Mouse (Mus musculus) left cerebral cortex, postnatal 10 days (tissue): ENCODE measurements around the gene Mrgprd. TPM values are rescaled to one million over a fixed set of nuclear protein-coding genes. Genes with fewer than 3 reads are reported as not detected.
A peak's percentile ranks its signal among the peaks of the same experiment; 100 is the strongest.

Experiments
- DNase-seq, 2 experiments: peaks; one replicate each; pipeline ENCODE4 v3.0.0; 2021 to 2022; ENCODE audit warnings: low spot score in 2 of 2, mixed read lengths in 1 of 2; ENCODE audit errors: extremely low spot score in 1 of 2
- intact Hi-C: fragments of 180-260 bp; cut with DNase I; formaldehyde crosslinking; loops from one replicate; pipeline ENCODE4 v1.15.1; 2025
- total RNA-seq, 2 experiments: library from RNA; stranded (reverse); gene quantifications; 2 replicates each; pipeline ENCODE4 v1.2.3; 2021

The Mrgprd gene
- total RNA-seq, 2 experiments from 2014 or later, result not detected

DNA sequence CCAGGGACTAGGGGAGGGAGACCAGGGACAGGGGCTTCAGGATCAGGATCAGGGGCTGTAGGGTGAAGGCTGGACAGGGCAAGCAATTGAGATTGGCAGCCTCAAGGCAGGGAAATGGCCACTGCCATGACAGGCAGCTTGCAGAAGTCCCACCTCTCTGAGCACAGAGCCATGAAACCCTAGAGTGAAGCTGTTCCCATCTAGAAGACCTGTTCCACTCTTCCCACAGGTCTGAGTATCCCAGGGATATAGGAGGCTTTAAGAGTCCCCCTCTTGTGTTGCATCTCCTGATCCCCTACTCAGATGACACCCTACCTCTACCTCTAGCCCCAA, 13.7 kb upstream of the Mrgprd start:
- DNase-seq, result no peak
- intact Hi-C loops, result no loop called here

DNA sequence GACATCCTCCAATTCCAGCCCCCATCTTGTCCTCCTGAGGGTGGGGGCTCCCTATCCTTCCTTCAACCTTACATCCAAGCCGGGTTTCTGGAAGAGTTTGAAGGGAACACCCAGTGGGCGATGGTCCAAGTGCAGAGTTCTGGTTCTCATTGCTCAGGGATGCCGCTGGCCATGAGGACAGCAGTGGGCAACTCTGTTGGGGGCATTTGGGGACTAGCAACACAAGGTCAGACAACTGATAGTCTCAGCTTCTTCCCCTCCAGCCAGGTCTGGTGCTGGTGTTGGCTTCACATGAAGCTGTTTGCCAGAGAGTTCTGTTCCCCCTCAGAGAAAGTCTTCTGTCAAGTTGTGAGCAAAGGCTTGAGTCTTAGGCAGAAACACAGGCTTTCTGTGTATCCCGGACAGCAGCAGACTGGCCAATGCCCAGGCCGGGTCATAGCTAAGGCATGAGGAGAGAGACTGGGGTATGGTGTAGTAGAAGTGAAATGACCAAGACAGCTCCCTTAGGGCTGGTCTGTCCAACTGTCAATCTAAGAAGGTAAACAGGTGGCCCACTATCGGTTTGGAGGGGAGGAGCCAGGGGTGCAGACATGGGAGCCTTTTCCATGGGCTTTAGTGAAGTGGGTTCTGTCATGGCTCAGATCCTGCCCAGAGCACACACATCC, 13.2 kb upstream of the Mrgprd start:
- intact Hi-C loops, result no loop called here
- peak in 1 of 2 experiments; percentile 47 for DNase-seq

DNA sequence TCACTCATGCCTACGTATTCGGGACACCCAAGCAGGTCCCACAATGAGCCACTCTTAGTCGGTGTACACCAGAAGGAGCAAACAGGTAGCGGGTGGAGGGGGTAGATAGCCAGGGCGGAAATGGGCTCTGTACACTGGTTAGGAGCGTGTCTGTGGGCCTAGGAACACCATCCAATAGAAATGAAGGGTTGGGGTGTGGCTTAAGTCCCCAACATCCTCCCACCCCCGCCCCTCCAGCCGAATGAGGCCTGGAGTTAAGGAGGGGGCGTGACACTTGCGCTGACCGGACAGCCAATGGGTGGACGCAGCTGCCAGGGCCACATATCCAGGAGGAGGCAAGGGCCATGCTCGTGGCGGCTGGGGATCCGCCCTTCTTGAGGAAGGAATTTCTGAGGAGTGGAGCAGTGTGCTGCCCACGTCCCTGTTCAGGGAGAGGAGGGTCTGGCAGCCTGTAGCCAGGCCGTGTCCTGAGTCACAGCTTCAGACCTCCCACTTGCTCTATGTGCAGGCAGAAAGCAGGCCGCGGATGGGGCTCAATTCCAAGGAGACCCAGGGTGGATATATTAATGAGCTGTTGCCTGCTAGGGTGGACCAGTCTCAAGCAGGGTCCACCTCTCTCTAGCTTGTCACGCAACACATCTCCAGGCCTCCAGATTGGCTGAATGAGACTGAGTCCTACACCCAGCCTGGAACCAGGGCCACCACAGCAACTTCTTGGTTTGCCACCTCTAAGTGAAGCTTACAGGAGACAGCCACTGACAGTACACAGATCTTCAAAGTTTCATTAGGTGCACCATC, 11.9 kb upstream of the Mrgprd start:
- intact Hi-C loops, result no loop called here
- DNase-seq, result peak in 1 of 2 experiments; percentile 79

DNA sequence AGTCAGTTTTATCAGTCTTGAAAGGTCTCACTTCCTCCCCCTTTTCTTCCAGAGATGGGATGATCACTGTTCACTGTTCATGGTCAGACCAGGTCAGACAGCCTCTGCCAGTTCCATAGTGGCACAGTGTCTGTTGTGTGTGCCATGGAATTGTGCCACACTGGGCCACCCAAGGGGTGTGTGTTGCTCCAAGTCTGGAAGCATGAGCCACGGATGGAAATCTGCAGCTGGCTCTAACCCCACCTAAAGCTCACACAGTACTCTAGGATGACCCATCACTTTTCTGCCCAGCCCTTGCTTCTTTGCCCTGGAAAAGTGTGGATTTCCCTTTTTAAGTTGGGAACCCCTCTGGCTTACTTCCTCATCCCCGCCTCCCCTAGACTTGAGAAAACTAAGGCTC, 10.5 kb upstream of the Mrgprd start:
- intact Hi-C loops, result no loop called here
- no peak for DNase-seq

DNA sequence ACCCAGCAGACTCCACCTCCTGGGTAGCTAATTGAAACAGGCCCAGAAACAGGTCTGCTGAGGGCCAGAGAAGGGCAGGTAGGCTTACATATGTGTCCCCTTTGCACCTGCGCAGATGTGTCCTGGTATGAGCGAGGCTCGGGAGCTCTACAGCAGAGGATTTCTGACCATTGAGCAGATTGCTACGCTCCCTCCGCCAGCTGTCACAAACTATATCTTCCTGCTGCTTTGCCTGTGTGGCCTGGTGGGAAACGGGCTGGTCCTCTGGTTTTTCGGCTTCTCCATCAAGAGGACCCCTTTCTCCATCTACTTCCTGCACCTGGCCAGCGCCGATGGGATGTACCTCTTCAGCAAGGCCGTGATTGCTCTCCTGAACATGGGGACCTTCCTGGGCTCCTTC, 7.0 kb upstream of the Mrgprd start:
- intact Hi-C loops, result no loop called here
- no peak for DNase-seq

DNA sequence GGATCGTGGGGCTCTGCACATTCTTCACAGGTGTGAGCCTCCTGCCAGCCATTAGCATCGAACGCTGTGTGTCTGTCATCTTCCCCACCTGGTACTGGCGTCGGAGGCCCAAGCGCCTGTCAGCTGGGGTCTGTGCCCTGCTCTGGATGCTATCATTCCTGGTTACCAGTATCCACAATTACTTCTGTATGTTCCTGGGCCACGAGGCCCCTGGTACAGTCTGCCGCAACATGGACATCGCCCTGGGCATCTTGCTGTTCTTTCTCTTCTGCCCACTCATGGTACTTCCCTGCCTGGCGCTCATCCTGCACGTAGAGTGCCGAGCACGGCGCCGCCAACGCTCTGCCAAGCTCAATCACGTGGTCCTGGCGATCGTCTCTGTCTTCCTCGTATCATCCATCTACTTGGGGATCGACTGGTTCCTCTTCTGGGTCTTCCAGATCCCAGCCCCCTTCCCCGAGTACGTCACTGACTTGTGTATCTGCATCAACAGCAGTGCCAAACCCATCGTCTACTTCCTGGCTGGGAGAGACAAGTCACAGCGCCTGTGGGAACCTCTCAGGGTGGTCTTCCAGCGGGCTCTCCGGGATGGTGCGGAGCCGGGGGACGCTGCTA, 6.5 kb upstream of the Mrgprd start:
- intact Hi-C loops, result no loop called here
- DNase-seq, result peak in 1 of 2 experiments; percentile 38

DNA sequence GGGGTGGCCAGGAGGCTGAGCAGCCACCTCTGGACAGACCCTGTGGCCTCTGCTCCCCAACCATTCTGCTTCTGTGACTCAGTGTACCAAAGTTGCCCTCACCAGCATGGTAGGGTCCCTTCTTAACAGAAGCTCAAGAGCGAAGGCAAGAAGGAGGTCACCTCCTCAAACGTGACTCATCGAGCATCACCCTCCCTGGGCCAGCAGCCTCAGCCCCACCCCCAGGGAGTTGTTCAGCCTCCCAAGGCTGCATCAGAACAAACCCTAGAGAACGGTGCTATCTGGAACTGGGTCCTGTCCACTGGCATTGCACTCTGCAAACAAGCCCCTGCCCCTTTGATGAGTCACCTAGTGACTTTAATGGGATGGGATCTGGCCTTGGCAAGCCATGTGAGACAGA, 5.8 kb upstream of the Mrgprd start:
- intact Hi-C loops, result no loop called here
- no peak for DNase-seq

DNA sequence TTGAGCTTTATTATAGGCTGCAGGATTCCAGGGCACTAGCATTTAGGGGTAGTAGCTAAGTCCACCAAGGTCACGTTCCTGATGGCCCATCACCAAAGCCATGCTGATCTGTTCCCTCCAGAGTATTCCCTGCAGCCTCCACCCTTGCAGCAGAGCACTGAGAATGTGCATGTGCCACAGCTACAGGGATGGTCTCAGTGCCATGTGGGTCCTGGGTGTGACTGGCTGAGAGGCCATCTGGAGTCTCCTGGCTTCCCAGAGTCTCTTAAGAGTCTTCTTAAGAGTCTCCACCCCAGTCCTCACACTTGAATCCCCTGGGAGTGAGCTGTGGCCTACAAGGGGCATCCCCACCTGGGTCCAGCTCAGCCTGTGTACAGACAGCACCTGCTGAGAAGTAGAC, 4.8 kb upstream of the Mrgprd start:
- no peak for DNase-seq
- intact Hi-C loops, result no loop called here

DNA sequence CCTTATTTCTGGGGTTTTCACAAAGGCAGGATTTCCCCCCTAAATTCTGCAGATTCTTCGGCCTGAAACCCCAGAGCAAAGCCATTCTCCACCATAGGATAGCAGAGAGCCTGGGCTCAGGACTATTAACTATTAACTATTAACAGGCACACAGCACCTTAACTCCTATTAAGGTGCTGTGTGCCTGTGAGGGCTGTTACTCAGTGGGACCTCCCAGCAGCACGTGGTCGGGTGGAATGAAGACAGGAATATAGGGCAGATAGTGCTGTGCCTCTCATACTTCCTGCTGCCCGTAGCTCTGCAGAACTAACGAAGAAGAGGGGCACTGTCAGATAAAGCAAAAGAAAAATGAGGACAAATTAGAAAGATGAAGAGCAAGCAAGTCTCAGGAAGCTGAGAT, 4.1 kb upstream of the Mrgprd start:
- intact Hi-C loops, result no loop called here

DNA sequence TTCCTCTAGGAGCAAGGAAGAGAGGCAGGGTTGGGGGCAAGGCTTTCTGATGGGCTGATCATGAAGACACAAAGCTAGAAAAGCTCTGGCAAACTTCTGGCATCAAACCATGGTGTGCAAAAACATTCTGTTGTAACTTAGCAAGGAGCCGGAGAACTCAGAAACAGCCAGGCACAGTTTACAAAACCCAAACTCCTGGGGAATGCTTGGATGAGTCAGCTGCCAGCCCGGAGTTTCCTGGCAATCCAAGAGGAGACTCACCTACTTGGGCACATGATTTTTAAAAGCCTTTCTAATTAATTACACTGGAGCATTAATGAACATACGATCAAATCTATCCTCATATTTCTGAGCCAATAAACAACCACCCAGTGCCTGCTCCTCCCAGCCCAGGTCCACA, 2.5 kb upstream of the Mrgprd start:
- intact Hi-C loops, result no loop called here

More for the DNA sequence above, 4.1 kb upstream of the Mrgprd start:
- no peak for DNase-seq

DNA sequence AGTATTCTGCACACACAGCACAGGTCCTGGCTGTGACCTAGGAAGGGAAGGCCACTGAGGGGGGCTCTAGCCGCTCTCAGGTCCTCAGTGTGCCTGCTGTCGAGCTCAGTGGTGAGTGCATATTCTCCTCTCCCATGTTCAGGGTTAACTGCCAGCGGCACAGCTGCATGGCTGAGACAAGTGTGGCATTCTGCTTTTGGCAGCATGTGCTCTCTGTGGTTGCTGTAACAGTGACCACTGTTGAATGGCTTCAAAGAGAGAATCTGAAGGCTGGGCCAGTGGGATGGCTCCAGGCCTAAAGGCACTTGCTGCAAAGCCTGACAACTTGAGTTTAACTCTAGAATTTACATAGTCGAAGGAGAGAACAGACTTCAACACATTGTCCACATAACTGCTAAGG, 2.9 kb downstream of the Mrgprd start:
- intact Hi-C loops, result no loop called here
- peak in 1 of 2 experiments; percentile 31 for DNase-seq

More for the DNA sequence above, 2.5 kb upstream of the Mrgprd start:
- no peak for DNase-seq

DNA sequence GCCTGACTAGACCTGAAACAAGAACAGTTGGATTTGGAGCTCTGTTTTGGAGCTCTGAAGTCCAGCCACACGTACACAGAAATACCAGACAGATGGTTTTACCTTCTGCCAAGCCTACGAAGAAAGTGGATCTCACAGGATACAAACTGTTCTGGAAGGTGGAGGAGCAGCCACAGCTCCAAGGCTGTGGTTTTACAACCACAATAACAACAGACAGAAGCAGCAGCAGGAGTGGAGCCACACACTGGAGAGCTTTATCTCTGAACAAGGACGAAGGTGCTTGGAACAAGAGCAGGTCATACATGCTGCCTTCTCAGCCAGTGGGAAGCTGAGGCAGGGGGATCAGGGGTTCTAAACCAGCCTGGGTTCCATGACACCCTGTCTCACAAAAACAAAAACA, 4.8 kb downstream of the Mrgprd start:
- DNase-seq, result no peak
- intact Hi-C loops, result no loop called here

DNA sequence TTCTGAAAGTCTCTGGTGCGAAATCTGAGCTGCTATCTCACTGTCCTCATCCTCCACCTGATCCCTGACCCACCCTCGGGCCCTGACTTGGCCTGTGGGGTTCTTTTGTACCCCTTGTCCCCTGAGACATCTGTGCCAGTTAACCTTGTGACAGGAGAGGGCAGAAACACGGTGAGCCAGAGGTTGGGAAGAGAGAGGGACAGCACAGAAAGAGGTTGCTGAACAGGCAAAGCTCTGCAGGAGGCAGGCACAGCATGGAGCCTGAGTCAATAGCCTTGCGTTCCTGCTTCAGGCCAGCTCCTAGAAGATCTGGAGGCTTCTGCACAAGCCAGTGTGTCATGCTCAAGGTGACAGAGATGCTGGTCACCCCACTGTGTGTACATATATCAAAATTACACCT, 9.0 kb downstream of the Mrgprd start:
- intact Hi-C loops, result no loop called here
- no peak for DNase-seq

DNA sequence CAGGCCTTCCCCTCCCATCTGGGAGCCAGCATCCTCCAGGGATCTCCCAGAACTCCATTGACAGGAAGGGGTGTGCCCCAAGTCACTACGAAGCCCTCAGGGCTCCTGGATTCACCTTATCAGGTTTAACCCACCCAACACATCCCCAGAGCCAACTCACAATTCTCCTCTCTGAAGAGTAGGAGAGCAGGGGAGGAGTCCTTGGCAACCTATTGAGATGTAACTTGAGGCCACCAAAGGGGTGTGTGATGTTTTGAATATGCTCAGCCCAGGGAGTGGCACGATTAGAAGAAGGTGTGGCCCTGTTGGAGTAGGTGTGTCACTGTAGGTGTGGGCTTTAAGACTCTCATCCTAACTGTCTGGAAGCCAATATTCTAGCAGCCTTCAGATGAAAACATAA, 11.1 kb downstream of the Mrgprd start:
- intact Hi-C loops, result no loop called here
- no peak for DNase-seq

DNA sequence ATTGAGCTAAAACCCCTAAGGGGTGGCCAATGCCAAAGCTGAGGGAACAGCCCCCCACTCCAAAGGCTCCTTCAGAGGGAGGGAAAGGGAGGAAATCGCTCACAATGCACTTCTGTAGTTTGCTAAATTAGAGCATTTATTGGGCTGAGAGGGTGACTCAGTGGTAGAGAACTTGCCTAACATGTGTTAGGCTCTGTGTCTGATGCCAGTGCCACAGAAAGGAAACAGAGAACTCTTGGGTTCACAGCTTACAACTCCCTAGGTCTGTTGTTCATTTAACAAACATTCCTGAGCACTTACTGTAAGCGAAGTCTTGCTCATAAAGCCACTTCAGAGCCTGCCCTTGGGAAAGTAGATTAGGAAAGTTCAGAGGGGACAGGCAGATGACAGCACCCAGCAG, 15.3 kb downstream of the Mrgprd start:
- no peak for DNase-seq
- intact Hi-C loops, result no loop called here

DNA sequence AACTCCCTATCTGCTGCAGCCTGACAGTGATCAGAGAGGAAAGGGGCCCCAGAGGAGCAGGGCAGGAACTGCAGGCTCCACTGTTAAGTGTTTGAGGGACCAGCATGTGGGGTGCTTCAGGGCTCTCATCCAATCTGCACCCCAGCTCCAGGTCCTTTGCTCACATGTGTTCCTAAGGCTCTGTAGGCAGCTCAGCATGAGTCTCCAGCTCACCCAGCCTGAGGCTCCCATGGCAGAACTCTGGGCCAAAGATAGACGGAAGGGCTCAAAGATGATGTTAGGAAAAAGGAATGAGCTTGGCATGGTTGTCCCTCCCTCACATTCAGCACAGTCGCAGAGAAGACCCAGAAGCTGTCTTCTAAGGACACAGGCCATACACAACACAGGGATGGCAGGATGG, 16.0 kb downstream of the Mrgprd start:
- no peak for DNase-seq
- intact Hi-C loops, result no loop called here

DNA sequence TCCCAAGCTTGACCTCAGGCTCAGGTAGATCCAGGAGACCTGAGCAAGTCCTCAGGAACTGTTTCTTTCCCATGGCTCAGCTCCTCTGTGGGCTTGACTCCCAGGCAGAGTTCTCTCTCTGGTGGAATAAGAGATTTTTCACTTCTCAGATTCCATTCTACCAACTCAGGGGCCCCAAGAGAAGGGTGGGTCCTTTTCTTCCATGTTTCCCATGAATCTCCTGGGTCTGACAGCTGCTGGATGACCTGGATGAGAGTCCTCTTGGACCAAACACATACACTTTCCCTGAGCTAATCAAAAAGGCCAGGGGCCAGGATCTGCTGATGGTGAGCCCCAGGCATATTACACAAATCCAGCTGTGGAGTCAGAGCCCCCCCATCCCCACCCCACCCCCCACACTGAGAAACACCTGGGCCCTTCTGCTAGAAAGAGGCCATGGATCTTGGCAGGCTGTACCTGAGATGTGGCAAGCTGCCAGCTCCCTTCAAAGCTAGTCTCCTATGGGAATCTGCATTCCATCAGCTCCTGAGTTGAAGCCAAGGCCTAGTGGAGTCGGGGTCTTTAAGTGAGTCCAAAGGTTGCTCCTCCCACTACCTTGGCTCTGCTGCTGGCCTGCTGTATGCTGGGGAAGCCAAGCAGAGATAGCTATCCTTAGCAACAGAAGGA, 17.9 kb downstream of the Mrgprd start:
- DNase-seq, result no peak
- intact Hi-C loops, result no loop called here

DNA sequence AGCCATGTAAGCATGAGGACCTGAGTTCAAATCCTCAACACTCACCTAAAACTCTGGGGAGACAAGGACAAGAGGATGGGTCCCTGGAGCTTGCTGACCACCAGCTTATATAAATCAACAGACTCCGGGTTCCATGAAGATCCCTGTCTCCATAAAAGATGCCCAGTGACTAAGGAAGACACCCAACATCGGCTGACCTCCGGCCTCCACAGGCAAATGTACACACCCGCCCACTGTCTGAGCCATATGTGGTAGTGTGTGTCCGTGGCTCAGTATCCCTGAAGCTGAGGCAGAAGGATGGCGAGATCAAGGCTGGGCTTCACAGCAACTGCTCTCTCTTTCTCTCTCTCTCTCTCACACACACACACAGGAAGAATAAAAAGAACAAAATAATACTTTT, 19.3 kb downstream of the Mrgprd start:
- no peak for DNase-seq
- intact Hi-C loops, result no loop called here

DNA sequence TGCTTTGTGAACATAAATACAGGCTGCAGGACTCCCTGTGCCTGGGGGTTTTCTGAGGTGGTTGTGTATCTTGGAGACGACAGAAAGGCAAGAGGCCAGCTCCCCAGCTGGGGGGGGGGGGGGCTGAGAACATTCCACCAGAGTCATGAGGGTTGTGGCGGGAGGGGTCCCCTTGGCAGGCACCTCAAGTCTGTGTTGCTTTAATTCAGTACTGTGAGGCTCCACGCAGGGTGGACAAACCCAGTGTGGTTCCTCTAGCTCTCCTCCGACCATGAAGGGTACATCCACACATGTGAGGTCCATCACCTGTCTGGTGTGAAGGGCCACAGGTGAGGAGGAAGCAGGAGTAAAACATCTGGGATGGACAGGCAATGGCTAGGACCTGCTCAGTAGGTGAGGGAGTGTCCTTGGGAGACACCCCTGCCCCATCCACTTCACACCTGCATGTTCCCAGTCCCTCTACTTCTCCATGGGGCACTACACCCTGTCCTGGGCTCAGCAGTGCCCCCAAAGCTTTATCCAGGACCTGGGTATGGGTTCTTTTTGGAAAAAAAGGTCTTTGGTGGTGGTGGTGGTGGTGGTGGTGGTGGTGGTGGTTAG, 19.9 kb downstream of the Mrgprd start:
- peak in 1 of 2 experiments; percentile 59 for DNase-seq
- intact Hi-C loops, result no loop called here
